Mouse (Mus musculus) Patski (cell line): ENCODE data around the gene Sh3d19. TPM values are rescaled to one million over a fixed set of nuclear protein-coding genes. Genes with fewer than 3 reads are reported as not detected.

Experiments
- ATAC-seq: fragments of 100-300 bp; one replicate; pipeline ENCODE4 v1.8.0; 2021
- CTCF ChIA-PET: fragments of 350-600 bp; sonication (Branson Sonifier 250); formaldehyde crosslinking; loops from one replicate; lab custom pipeline; 2022; ENCODE audit warnings: inconsistent platforms; lab: Charles Lee
- POLR2A ChIA-PET: fragments of 350-600 bp; sonication (Branson Sonifier 250); formaldehyde crosslinking; loops from one replicate; lab custom pipeline; 2022; ENCODE audit warnings: antibody characterized with exemption, inconsistent platforms; lab: Charles Lee
- DNase-seq: peaks from one replicate; pipeline ENCODE4 v3.0.0-alpha.2; 2011; ENCODE audit warnings: low read depth, low spot score
- H3K27me3 ChIP-seq: fragments of 371-371 bp; one replicate; pipeline ENCODE4 v1.5.1; 2021
- CTCF ChIP-seq: fragments of 100-300 bp; IDR thresholded peaks from one replicate; pipeline ENCODE4 v1.5.1; 2021
- in situ Hi-C: fragments of 300-500 bp; cut with MboI; formaldehyde crosslinking; loops from 3 replicates; pipeline ENCODE4 v1.11.1; 2018; ENCODE audit warnings: low pct_unique_long_range_greater_than_20kb, mixed read lengths
- polyA plus RNA-seq: library from polyadenylated mRNA; unstranded; gene quantifications from one replicate; pipeline ENCODE4 v1.2.3, GENCODE M21; 2021

Sh3d19 gene
- polyA plus RNA-seq, 1 experiment from 2014 or later = 145 TPM

GRCm38 (mm10) chr3:86104909-86105308 is 134.0 kb downstream of the Sh3d19 start:
- ChIA-PET POLR2A (no interaction called here), CTCF (interaction anchor here (0.8 to 1.4 kb wide), 3 partner anchors 10 to 25 kb away, joined by 3 read pairs; no protein-coding TSS in a partner anchor)
- DNase-seq = no peak
- no peak for TF ChIP-seq CTCF
- in situ Hi-C loops = no loop called here
- no peaks in the 10 kb centered on the region for H3K27me3 ChIP-seq
- ATAC-seq = no peak

- ChIA-PET POLR2A (interaction anchor here (1.5 kb wide), 1 partner anchor 13 kb away, joined by 4 read pairs; no protein-coding TSS in a partner anchor), CTCF (interaction anchor here (1.2 kb wide), 1 partner anchor 23 kb away, joined by 3 read pairs; no protein-coding TSS in a partner anchor)
- TF ChIP-seq CTCF = no peak
- DNase-seq = no peak
- H3K27me3 ChIP-seq = no peaks in the 10 kb centered on the region
- ATAC-seq = no peak
- in situ Hi-C loops = no loop called here
Measured at GRCm38 (mm10) chr3:86106086-86106632, 135.2 kb downstream of the Sh3d19 start.

- TF ChIP-seq CTCF = no peak
- POLR2A ChIA-PET = interaction anchor here (1.5 kb wide), 1 partner anchor 14 kb away, joined by 4 read pairs; no protein-coding TSS in a partner anchor
- CTCF ChIA-PET = interaction anchor here (0.7 to 1.7 kb wide), 3 partner anchors 10 to 22 kb away, joined by 3 to 5 read pairs (median 4); no protein-coding TSS in a partner anchor
- in situ Hi-C loops = no loop called here
- DNase-seq = no peak
- ATAC-seq = no peak
- no peaks in the 10 kb centered on the region for H3K27me3 ChIP-seq
Measured at GRCm38 (mm10) chr3:86107637-86108539, 137.0 kb downstream of the Sh3d19 start.

- in situ Hi-C loops = no loop called here
- DNase-seq (no peak), ATAC-seq (no peak)
- ChIA-PET CTCF (interaction anchor here (0.7 to 1.7 kb wide), 2 partner anchors 12 to 21 kb away, joined by 3 to 5 read pairs; no protein-coding TSS in a partner anchor), POLR2A (interaction anchor here (0.8 kb wide), 1 partner anchor 10 kb away, joined by 4 read pairs; no protein-coding TSS in a partner anchor)
- no peak for TF ChIP-seq CTCF
- no peaks in the 10 kb centered on the region for H3K27me3 ChIP-seq
Measured at GRCm38 (mm10) chr3:86108576-86108975, 137.7 kb downstream of the Sh3d19 start.

GRCm38 (mm10) chr3:86109099-86109498 is 138.2 kb downstream of the Sh3d19 start:
- ChIA-PET CTCF (interaction anchor here (0.7 to 1.7 kb wide), 2 partner anchors 13 to 20 kb away, joined by 3 to 5 read pairs; no protein-coding TSS in a partner anchor), POLR2A (interaction anchor here (0.6 to 0.8 kb wide), 2 partner anchors 9 to 117 kb away, joined by 3 to 4 read pairs; no protein-coding TSS in a partner anchor)
- no peaks in the 10 kb centered on the region for H3K27me3 ChIP-seq
- TF ChIP-seq CTCF = no peak
- no peak for DNase-seq
- no peak for ATAC-seq
- in situ Hi-C loops = no loop called here

- no peaks in the 10 kb centered on the region for H3K27me3 ChIP-seq
- in situ Hi-C loops = loop anchor here (10.0 kb wide), 3 partner anchors 405 to 1185 kb away; partner anchors contain the start of gene Gatb
- DNase-seq (peak; percentile 46), ATAC-seq (peak; percentile 88)
- peak; percentile 53 for TF ChIP-seq CTCF
- ChIA-PET CTCF (no interaction called here), POLR2A (no interaction called here)
Measured at GRCm38 (mm10) chr3:86110077-86110476, 139.2 kb downstream of the Sh3d19 start.

GRCm38 (mm10) chr3:86112766-86113165 is 141.9 kb downstream of the Sh3d19 start:
- in situ Hi-C loops = loop anchor here (10.0 kb wide), 3 partner anchors 408 to 1188 kb away; partner anchors contain the start of gene Gatb
- no peak for ATAC-seq
- ChIA-PET CTCF (interaction anchor here (0.8 to 1.6 kb wide), 4 partner anchors 10 to 28 kb away, joined by 3 to 6 read pairs (median 3); no protein-coding TSS in a partner anchor), POLR2A (no interaction called here)
- no peak for TF ChIP-seq CTCF
- H3K27me3 ChIP-seq = no peaks in the 10 kb centered on the region
- no peak for DNase-seq

- in situ Hi-C loops = loop anchor here (10.0 kb wide), 3 partner anchors 410 to 1190 kb away; partner anchors contain the start of gene Gatb
- H3K27me3 ChIP-seq = no peaks in the 10 kb centered on the region
- TF ChIP-seq CTCF = no peak
- ATAC-seq = no peak
- ChIA-PET CTCF (interaction anchor here (1.1 to 1.4 kb wide), 3 partner anchors 15 to 25 kb away, joined by 3 to 6 read pairs (median 4); no protein-coding TSS in a partner anchor), POLR2A (no interaction called here)
- no peak for DNase-seq
Measured at GRCm38 (mm10) chr3:86114659-86115338, 143.9 kb downstream of the Sh3d19 start.

- H3K27me3 ChIP-seq = no peaks in the 10 kb centered on the region
- ATAC-seq (no peak), DNase-seq (no peak)
- CTCF ChIA-PET = interaction anchor here (1.0 to 1.8 kb wide), 4 partner anchors 9 to 133 kb away, joined by 3 to 15 read pairs (median 7); no protein-coding TSS in a partner anchor
- TF ChIP-seq CTCF = peak; percentile 75
- POLR2A ChIA-PET = interaction anchor here (0.6 to 1.0 kb wide), 3 partner anchors 13 to 108 kb away, joined by 3 to 5 read pairs (median 3); no protein-coding TSS in a partner anchor
- in situ Hi-C loops = loop anchor here (10.0 kb wide), 3 partner anchors 412 to 1192 kb away; partner anchors contain the start of gene Gatb
Measured at GRCm38 (mm10) chr3:86116951-86117350, 146.0 kb downstream of the Sh3d19 start.
